Mouse (Mus musculus) testis, postnatal 10 days (tissue): ENCODE data around the gene Gm49318.

ENCODE experiments used
- DNase-seq: peaks from one replicate; pipeline ENCODE4 v3.0.0; 2021; ENCODE audit warnings: low spot score

Gm49318 gene

GRCm38 (mm10) chr9:22030386-22030785, 40.7 kb downstream of the Gm49318 start:
- DNase-seq, result no peak

GRCm38 (mm10) chr9:22028467-22028866, 42.6 kb downstream of the Gm49318 start:
- no peak for DNase-seq

GRCm38 (mm10) chr9:22024592-22024991, 46.5 kb downstream of the Gm49318 start:
- no peak for DNase-seq

- DNase-seq, result no peak
Measured at GRCm38 (mm10) chr9:22017208-22017825, 53.7 kb downstream of the Gm49318 start.

GRCm38 (mm10) chr9:22016245-22016644, 54.8 kb downstream of the Gm49318 start:
- DNase-seq, result no peak

- no peak for DNase-seq
Measured at GRCm38 (mm10) chr9:22012731-22013130, 58.3 kb downstream of the Gm49318 start.

- no peak for DNase-seq
Measured at GRCm38 (mm10) chr9:22011055-22011454, 60.0 kb downstream of the Gm49318 start.

- no peak for DNase-seq
Measured at GRCm38 (mm10) chr9:22004546-22004945, 66.5 kb downstream of the Gm49318 start.

- DNase-seq, result no peak
Measured at GRCm38 (mm10) chr9:22003163-22003554, 67.9 kb downstream of the Gm49318 start.

- peak; percentile 99 for DNase-seq
Measured at GRCm38 (mm10) chr9:22002194-22003162, 68.6 kb downstream of the Gm49318 start, which contains the start of the genes Ccdc151 and Prkcsh. Ccdc151 (minus strand) TSS chr9:22002634. Prkcsh (plus strand) TSS chr9:22002806.

- DNase-seq, result no peak
Measured at GRCm38 (mm10) chr9:22001633-22002032, 69.4 kb downstream of the Gm49318 start.

- no peak for DNase-seq
Measured at GRCm38 (mm10) chr9:22000296-22000695, 70.8 kb downstream of the Gm49318 start.

GRCm38 (mm10) chr9:21996178-21996867, 74.7 kb downstream of the Gm49318 start:
- DNase-seq, result no peak

GRCm38 (mm10) chr9:21992227-21992626, 78.8 kb downstream of the Gm49318 start:
- DNase-seq, result no peak

- DNase-seq, result peak; percentile 69
Measured at GRCm38 (mm10) chr9:21989230-21990110, 81.6 kb downstream of the Gm49318 start, which contains the start of gene Rgl3. Rgl3 (minus strand) TSS chr9:21989446.

GRCm38 (mm10) chr9:21988421-21989101, 82.5 kb downstream of the Gm49318 start:
- DNase-seq, result no peak

GRCm38 (mm10) chr9:21987592-21988342, 83.3 kb downstream of the Gm49318 start:
- peak; percentile 62 for DNase-seq
